Mouse (Mus musculus): Measurements from ENCODE around the gene Spdef. TPM values are rescaled to one million over a fixed set of nuclear protein-coding genes. Genes with fewer than 3 reads are reported as not detected.

The Spdef gene
- polyA plus RNA-seq, 1 experiment from 2014 or later: 21.9 TPM

DNA sequence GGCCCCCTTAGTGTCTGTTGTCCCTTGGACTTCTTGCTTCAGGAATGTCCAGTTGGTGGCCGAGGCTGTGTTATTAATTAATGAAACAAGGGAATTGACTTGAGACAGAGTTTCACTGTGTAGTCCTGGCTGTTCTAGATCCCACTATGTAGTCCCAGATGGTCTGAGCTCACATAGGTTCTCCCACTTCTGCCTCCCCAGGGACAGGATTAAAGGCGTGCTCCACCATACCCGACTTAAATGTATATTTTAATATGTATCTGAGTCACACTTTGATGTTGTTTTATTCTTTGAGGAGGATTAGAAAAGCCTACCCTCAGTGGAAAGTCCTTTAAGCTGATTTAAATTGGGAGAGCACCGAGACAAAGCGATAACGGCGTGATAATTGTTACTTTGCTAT lies 52.5 kb downstream of the Spdef start:
- H3K27ac ChIP-seq (ENCODE audit: low read length): no peak overlapping the region
- peaks cover 9% of the 10 kb centered on the region for H3K4me1 ChIP-seq (ENCODE audit: control insufficient read depth, insufficient read depth, low read length)
- H3K9ac ChIP-seq (ENCODE audit: low read depth, low read length): no peak overlapping the region
- no peak overlapping the region for H3K4me3 ChIP-seq (ENCODE audit: low read length)
- WGBS: 64% methylated on average over 7 of the region's 7 CpGs
- no peak for ATAC-seq
- no peaks in the 10 kb centered on the region for H3K27me3 ChIP-seq (replicated peaks; ENCODE audit: control insufficient read depth, insufficient read depth, low read length)
- H3K36me3 ChIP-seq (ENCODE audit: control insufficient read depth, insufficient read depth, low read length): no peaks in the 10 kb centered on the region
- H3K4me2 ChIP-seq (ENCODE audit: low read depth, low read length): no peak overlapping the region
- no peaks in the 10 kb centered on the region for H3K9me3 ChIP-seq (ENCODE audit: control insufficient read depth, low read length)

DNA sequence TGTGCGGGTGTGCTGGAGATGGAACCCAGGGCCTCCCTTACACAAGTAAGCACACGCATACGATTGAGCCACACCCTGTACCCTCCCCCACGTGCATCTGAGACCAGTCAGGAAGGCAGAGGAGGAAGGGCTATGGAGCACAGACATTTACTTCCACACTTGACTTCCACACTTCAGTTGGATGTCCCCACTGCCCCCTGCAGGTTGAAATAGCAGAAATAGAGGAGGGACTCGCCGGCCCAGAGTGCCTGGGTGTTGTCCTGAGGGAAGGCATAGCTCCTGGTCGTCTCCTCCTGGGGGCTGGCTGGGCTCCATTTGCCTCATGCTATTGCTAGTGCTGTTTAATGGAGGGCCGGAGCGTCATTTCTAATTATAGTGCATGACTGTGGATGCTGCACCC lies 53.3 kb downstream of the Spdef start:
- Histone ChIP-seq H3K4me3 (ENCODE audit: low read length) (no peak overlapping the region), H3K27me3 (replicated peaks; ENCODE audit: control insufficient read depth, insufficient read depth, low read length) (no peaks in the 10 kb centered on the region), H3K9ac (ENCODE audit: low read depth, low read length) (no peak overlapping the region), H3K9me3 (ENCODE audit: control insufficient read depth, low read length) (no peaks in the 10 kb centered on the region), H3K4me2 (ENCODE audit: low read depth, low read length) (no peak overlapping the region), H3K4me1 (ENCODE audit: control insufficient read depth, insufficient read depth, low read length) (peaks cover 9% of the 10 kb centered on the region), H3K27ac (ENCODE audit: low read length) (no peak overlapping the region), H3K36me3 (ENCODE audit: control insufficient read depth, insufficient read depth, low read length) (no peaks in the 10 kb centered on the region)
- ATAC-seq: no peak
- WGBS: 62% methylated on average over 9 of the region's 9 CpGs

DNA sequence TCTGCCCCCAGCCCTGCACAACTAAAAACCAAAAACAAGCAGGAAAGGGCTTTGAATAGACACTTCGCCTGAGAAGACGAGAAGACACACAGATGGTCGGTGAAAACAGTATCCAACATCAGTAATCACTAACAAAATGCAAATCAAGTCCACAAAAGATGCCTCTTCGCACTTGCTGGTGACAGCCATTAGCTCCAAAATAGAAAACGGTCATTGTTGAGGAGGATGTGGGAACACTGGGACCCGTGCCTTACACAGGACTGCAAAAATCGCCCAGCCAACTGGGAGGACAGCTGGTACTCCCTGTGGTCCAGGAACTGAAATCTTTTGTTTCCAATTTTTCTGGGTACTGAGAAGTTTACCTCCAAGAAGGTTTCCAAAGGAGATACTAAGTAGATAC lies 54.8 kb downstream of the Spdef start:
- no peaks in the 10 kb centered on the region for H3K36me3 ChIP-seq (ENCODE audit: control insufficient read depth, insufficient read depth, low read length)
- H3K9ac ChIP-seq (ENCODE audit: low read depth, low read length): no peak overlapping the region
- H3K9me3 ChIP-seq (ENCODE audit: control insufficient read depth, low read length): no peaks in the 10 kb centered on the region
- WGBS: 84% methylated on average over 7 of the region's 7 CpGs
- H3K4me1 ChIP-seq (ENCODE audit: control insufficient read depth, insufficient read depth, low read length): no peaks in the 10 kb centered on the region; the same call in 1 of the 2 replicates
- H3K4me2 ChIP-seq (ENCODE audit: low read depth, low read length): no peak overlapping the region
- H3K27ac ChIP-seq (ENCODE audit: low read length): no peak overlapping the region
- ATAC-seq: no peak
- no peak overlapping the region for H3K4me3 ChIP-seq (ENCODE audit: low read length)
- no peaks in the 10 kb centered on the region for H3K27me3 ChIP-seq (replicated peaks; ENCODE audit: control insufficient read depth, insufficient read depth, low read length)

DNA sequence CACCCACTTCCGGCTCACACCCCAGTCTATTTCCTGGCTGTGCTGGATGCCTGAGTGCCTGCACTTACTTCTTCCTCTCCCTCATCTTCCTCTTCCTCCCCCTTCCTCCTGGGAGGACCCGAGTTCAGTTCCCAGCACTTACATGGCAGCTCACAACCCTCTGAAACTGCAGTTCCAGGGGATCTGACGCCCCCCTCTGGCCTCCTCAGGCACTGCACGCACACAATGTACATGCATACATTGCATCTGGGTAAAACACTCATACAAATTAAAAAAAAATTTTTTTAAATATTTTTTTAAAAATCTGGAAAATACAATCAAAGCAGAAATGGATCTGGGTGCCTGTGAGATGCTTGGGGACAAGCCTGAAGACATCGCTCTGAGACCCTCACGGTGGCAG lies 57.0 kb downstream of the Spdef start:
- no peak overlapping the region for H3K4me3 ChIP-seq (ENCODE audit: low read length)
- ATAC-seq: no peak
- no peak overlapping the region for H3K4me2 ChIP-seq (ENCODE audit: low read depth, low read length)
- no peak overlapping the region for H3K9ac ChIP-seq (ENCODE audit: low read depth, low read length)
- no peaks in the 10 kb centered on the region for H3K36me3 ChIP-seq (ENCODE audit: control insufficient read depth, insufficient read depth, low read length)
- H3K4me1 ChIP-seq (ENCODE audit: control insufficient read depth, insufficient read depth, low read length): no peaks in the 10 kb centered on the region
- H3K27ac ChIP-seq (ENCODE audit: low read length): no peak overlapping the region
- no peaks in the 10 kb centered on the region for H3K27me3 ChIP-seq (replicated peaks; ENCODE audit: control insufficient read depth, insufficient read depth, low read length)
- WGBS: 79% methylated on average over 6 of the region's 6 CpGs
- no peaks in the 10 kb centered on the region for H3K9me3 ChIP-seq (ENCODE audit: control insufficient read depth, low read length)

Other genes with a start within 250 kb of the Spdef start
- gene Grm4, start 207.6 kb downstream of the Spdef start, polyA plus RNA-seq (2015; fragmentation: Nextera tagmentation; extraction: Ambion mirVana): 0.40 and 0.44 TPM in 2 replicates
- 286 and 319 TPM in 2 replicates for gene Hmga1, start 172.5 kb downstream of the Spdef start, polyA plus RNA-seq (2015; fragmentation: Nextera tagmentation; extraction: Ambion mirVana)
- gene AI413582, start 163.2 kb downstream of the Spdef start, polyA plus RNA-seq (2015; fragmentation: Nextera tagmentation; extraction: Ambion mirVana): 39.7 and 46.7 TPM in 2 replicates
- 56.6 and 57.4 TPM in 2 replicates for gene Nudt3, start 105.5 kb downstream of the Spdef start, polyA plus RNA-seq (2015; fragmentation: Nextera tagmentation; extraction: Ambion mirVana)
- gene RPS10-NUDT3, start 93.7 kb downstream of the Spdef start, polyA plus RNA-seq (2015; fragmentation: Nextera tagmentation; extraction: Ambion mirVana): not detected in 2 replicates
- 853 and 934 TPM in 2 replicates for gene Rps10, start 92.3 kb downstream of the Spdef start, polyA plus RNA-seq (2015; fragmentation: Nextera tagmentation; extraction: Ambion mirVana)
- 2.1 and 2.7 TPM in 2 replicates for gene Pacsin1, start 73.4 kb downstream of the Spdef start, polyA plus RNA-seq (2015; fragmentation: Nextera tagmentation; extraction: Ambion mirVana)
- gene D17Wsu92e, start 91.7 kb upstream of the Spdef start, polyA plus RNA-seq (2015; fragmentation: Nextera tagmentation; extraction: Ambion mirVana): 14.7 and 20.8 TPM in 2 replicates
- 218 and 242 TPM in 2 replicates for gene Snrpc, start 109.2 kb upstream of the Spdef start, polyA plus RNA-seq (2015; fragmentation: Nextera tagmentation; extraction: Ambion mirVana)
- gene Uhrf1bp1, start 127.5 kb upstream of the Spdef start, polyA plus RNA-seq (2015; fragmentation: Nextera tagmentation; extraction: Ambion mirVana): 2.3 and 2.9 TPM in 2 replicates
- 10.0 and 11.4 TPM in 2 replicates for gene Anks1, start 180.4 kb upstream of the Spdef start, polyA plus RNA-seq (2015; fragmentation: Nextera tagmentation; extraction: Ambion mirVana)
- 41.5 and 51.6 TPM in 2 replicates for gene Taf11, start 180.9 kb upstream of the Spdef start, polyA plus RNA-seq (2015; fragmentation: Nextera tagmentation; extraction: Ambion mirVana)

Measured in intestine, embryonic 16.5 days (tissue).